Mouse (Mus musculus) CD8-positive naive resting alpha-beta T cell, adult 2 months (primary cell): ENCODE data around the gene Zfp605.
"Not testable (repeated sequence)": the region's sequence is repeated elsewhere in the genome, so short reads cannot be mapped to it uniquely, and the experiment has no call there.

ENCODE experiments used
- DNase-seq, 2 experiments: peaks; one replicate each; pipeline ENCODE4 v3.0.0; 2022; ENCODE audit warnings: low read depth in 2 of 2, low spot score in 2 of 2

Zfp605 gene

GRCm38 (mm10) chr5:110106901-110107564 is 2.9 kb upstream of the Zfp605 start:
- no peak for DNase-seq

GRCm38 (mm10) chr5:110107581-110108304 is 2.1 kb upstream of the Zfp605 start, which contains the start of gene Gtpbp6:
TSS of gene Gtpbp6 (minus strand) at chr5:110108197.
- DNase-seq: peak; percentile 83 to 90

GRCm38 (mm10) chr5:110108305-110108628 is 1.6 kb upstream of the Zfp605 start:
- DNase-seq: no peak

GRCm38 (mm10) chr5:110122380-110122779 is 12.5 kb downstream of the Zfp605 start:
- not testable (repeated sequence) for DNase-seq

GRCm38 (mm10) chr5:110135293-110136086 is 25.6 kb downstream of the Zfp605 start, which contains the start of gene Chfr:
TSS of gene Chfr (plus strand) at chr5:110135842.
- DNase-seq: peak; percentile 98 to 99

GRCm38 (mm10) chr5:110136087-110136464 is 26.2 kb downstream of the Zfp605 start:
- no peak for DNase-seq

- no peak for DNase-seq
Measured at GRCm38 (mm10) chr5:110137816-110138215, 27.9 kb downstream of the Zfp605 start.

GRCm38 (mm10) chr5:110139325-110139724 is 29.4 kb downstream of the Zfp605 start:
- DNase-seq: no peak

- DNase-seq: no peak
Measured at GRCm38 (mm10) chr5:110140424-110140823, 30.5 kb downstream of the Zfp605 start.

- no peak for DNase-seq
Measured at GRCm38 (mm10) chr5:110142309-110142708, 32.4 kb downstream of the Zfp605 start.

- no peak for DNase-seq
Measured at GRCm38 (mm10) chr5:110143007-110143406, 33.1 kb downstream of the Zfp605 start.

- no peak for DNase-seq
Measured at GRCm38 (mm10) chr5:110169374-110169773, 59.5 kb downstream of the Zfp605 start.

- peak; percentile 85 to 89 for DNase-seq
Measured at GRCm38 (mm10) chr5:110176362-110177020, 66.6 kb downstream of the Zfp605 start, which contains the start of gene Golga3. TSS of gene Golga3 (plus strand) at chr5:110176701.

GRCm38 (mm10) chr5:110177021-110177420 is 67.1 kb downstream of the Zfp605 start:
- peak in 1 of 2 experiments; percentile 32 for DNase-seq

- DNase-seq: no peak
Measured at GRCm38 (mm10) chr5:110178628-110179027, 68.7 kb downstream of the Zfp605 start.
